Comparison of ENCODE assay signal across 7 mouse cellular contexts in the genomic region with DNA sequence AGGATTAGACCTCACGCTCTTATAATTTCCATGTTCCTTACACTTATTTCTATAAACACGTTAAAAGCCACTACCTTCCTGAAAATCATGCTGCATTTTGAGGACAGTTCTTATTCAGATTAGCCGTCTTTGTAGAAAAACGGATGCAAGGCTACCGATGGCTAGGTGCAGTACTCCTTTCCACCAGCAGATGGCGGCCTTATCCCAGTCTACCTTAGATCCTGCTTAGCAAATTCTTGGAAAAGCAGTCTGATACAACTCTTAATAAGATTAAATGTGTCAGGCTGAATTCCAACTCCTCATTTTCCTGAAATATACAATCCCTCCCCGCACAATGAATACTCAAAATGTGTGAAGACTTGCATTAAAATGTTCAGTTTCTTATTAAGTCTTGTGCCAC.
DNase-seq lines count a peak whose midpoint lies in the region; ATAC-seq and TF ChIP-seq lines count a peak whose summit lies in the region.

No protein-coding gene starts in this region.

- peaks cover 0 to 2% of the 10 kb centered on the region in 2 experiments; a peak in 1 of 4 replicates for H3K4me1 ChIP-seq in ES-E14 (ENCODE audit: control insufficient read depth in 2 of 2, insufficient read depth in 2 of 2, low read length in 2 of 2, poor library complexity in 1 of 2)
- 0 out of 2 replicates have a peak, but pooled peaks cover 4% of the 10 kb centered on the region for H3K4me1 ChIP-seq in embryonic facial prominence, embryonic 10.5 days
- no peaks in the 10 kb centered on the region for H3K4me1 ChIP-seq in small intestine, adult 2 months (ENCODE audit: control insufficient read depth, insufficient read depth, insufficient read length, low read length)

- no peak overlapping the region for H3K9ac ChIP-seq in ES-E14 (ENCODE audit: insufficient read depth, low read depth, low read length, poor library complexity, severe bottlenecking)

- no peak overlapping the region for H3K27ac ChIP-seq in ES-E14 (ENCODE audit: insufficient read depth, low read depth, low read length, poor library complexity, severe bottlenecking)
- H3K27ac ChIP-seq in embryonic facial prominence, embryonic 10.5 days (replicated peaks) = no peak overlapping the region
- H3K27ac ChIP-seq in small intestine, adult 2 months (ENCODE audit: insufficient read depth, low read depth, low read length) = no peak overlapping the region

- 9% methylated on average over 7 of the region's 7 CpGs for WGBS in embryonic facial prominence, embryonic 10.5 days
- WGBS in small intestine, adult 2 months = 3% methylated on average over 7 of the region's 7 CpGs

- peak; percentile 54 for DNase-seq in ES-E14 (ENCODE audit: low read depth, low spot score)
- DNase-seq in adrenal gland, adult 8-10 months = peak; percentile 63
- peak; percentile 81 for DNase-seq in embryonic facial prominence, embryonic 10.5 days (ENCODE audit: low spot score)
- peak; percentile 79 to 89 for DNase-seq in heart, postnatal 14 days
- peak; percentile 78 to 79 for DNase-seq in layer of hippocampus, postnatal 36 days

- in situ Hi-C loops in ES-E14 (cut with MboI; ENCODE audit: low sequenced_read_pairs in 2 of 2, unreplicated experiment in 2 of 2) = loop anchor here (10.0 kb wide), 1 partner anchor 211 kb away; no protein-coding TSS in a partner anchor

- TF ChIP-seq POLR2A in small intestine, adult 2 months (IDR thresholded peaks at IDR 0.05; ENCODE audit: low read depth, low read length) = no peak

- no peaks in the 10 kb centered on the region; the same call in 1 of the 2 replicates for H3K36me3 ChIP-seq in ES-E14 (ENCODE audit: control insufficient read depth, insufficient read depth, low read length, poor library complexity, severe bottlenecking)
- H3K36me3 ChIP-seq in embryonic facial prominence, embryonic 10.5 days (replicated peaks) = peaks cover 54% of the 10 kb centered on the region
- no peaks in the 10 kb centered on the region for H3K36me3 ChIP-seq in small intestine, adult 2 months (ENCODE audit: control insufficient read depth, insufficient read depth, low read length)

- H3K4me3 ChIP-seq in ES-E14 (ENCODE audit: insufficient read depth in 1 of 2, low read depth in 1 of 2, low read length in 2 of 2, poor library complexity in 1 of 2, severe bottlenecking in 1 of 2) = no peak overlapping the region
- no peak overlapping the region for H3K4me3 ChIP-seq in embryonic facial prominence, embryonic 10.5 days
- H3K4me3 ChIP-seq in small intestine, adult 2 months (ENCODE audit: low read depth, low read length) = no peak overlapping the region

- no peaks in the 10 kb centered on the region for H3K9me3 ChIP-seq in ES-E14 (ENCODE audit: control insufficient read depth, insufficient read depth, low read depth, low read length)
- no peaks in the 10 kb centered on the region for H3K9me3 ChIP-seq in embryonic facial prominence, embryonic 10.5 days

- H3K27me3 ChIP-seq in embryonic facial prominence, embryonic 10.5 days (replicated peaks; ENCODE audit: low read depth, poor library complexity, severe bottlenecking) = 0 out of 2 replicates have a peak, but pooled peaks cover 3% of the 10 kb centered on the region
- no peaks in the 10 kb centered on the region for H3K27me3 ChIP-seq in small intestine, adult 2 months (ENCODE audit: control insufficient read depth, insufficient read depth, low read length)

- peak; percentile 87 for ATAC-seq in megakaryocyte progenitor cell, adult 5-6 weeks (replicated peaks; ENCODE audit: poor library complexity)

- TF ChIP-seq CTCF in small intestine, adult 2 months (IDR thresholded peaks at IDR 0.05; ENCODE audit: extremely low read depth, insufficient read length, insufficient replicate concordance, low read depth, low read length) = peak; percentile 82; the same call in 1 of the 2 replicates

- intact Hi-C loops in heart, postnatal 14 days (cut with DNase I) = loop anchor here (1.0 to 10.0 kb wide), 3 partner anchors 159 to 611 kb away; a partner anchor contains a TSS

TF ChIP-seq in ES-E14, 5 proteins besides CTCF, POLR2A, EP300 and RAD21:
- TF ChIP-seq MAFK (IDR thresholded peaks at IDR 0.05; ENCODE audit: insufficient read depth, low read depth, low read length) (0 out of 2 replicates have a peak, but pooled peaks have one; percentile 12), ZC3H11A (IDR thresholded peaks at IDR 0.05; ENCODE audit: borderline replicate concordance, low read depth, low read length) (peak; percentile 98), HCFC1 (IDR thresholded peaks at IDR 0.05; ENCODE audit: borderline replicate concordance, insufficient read depth, low read length) (no peak)
